In genomic region chr12:54695511-54696241, GRCm38 (mm10) we compare ENCODE assay signal across 1 mouse cellular context.
A peak's percentile ranks its signal among the peaks of the same experiment; 100 is the strongest.
TF ChIP-seq lines count a peak whose summit lies in the region.

Eapp (minus strand) TSS chr12:54695897.

TF ChIP-seq in CH12.LX, 34 proteins besides CTCF, POLR2A, EP300 and RAD21 (continued from another document):
- peak; percentile 93; the same call in 1 of the 2 replicates for TF ChIP-seq KAT2A (IDR thresholded peaks at IDR 0.05; ENCODE audit: insufficient replicate concordance, low read length)
- peak; percentile 75 for TF ChIP-seq MXI1 (IDR thresholded peaks at IDR 0.05; ENCODE audit: low read depth, low read length)
- no peak for TF ChIP-seq PAX5 (IDR thresholded peaks at IDR 0.05; ENCODE audit: low read length)
- TF ChIP-seq POLR2AphosphoS2 (IDR thresholded peaks at IDR 0.05; ENCODE audit: low read depth, low read length), result no peak
- TF ChIP-seq ZNF384 (IDR thresholded peaks at IDR 0.05; ENCODE audit: low read depth, low read length), result no peak
- no peak; the same call in 1 of the 2 replicates for TF ChIP-seq BHLHE40 (IDR thresholded peaks at IDR 0.05; ENCODE audit: low read depth, low read length)
- no peak for TF ChIP-seq MAZ (IDR thresholded peaks at IDR 0.05; ENCODE audit: low read depth, low read length)
- no peak for TF ChIP-seq CHD2 (IDR thresholded peaks at IDR 0.05; ENCODE audit: low read length)
- TF ChIP-seq MAX (IDR thresholded peaks at IDR 0.05; ENCODE audit: low read length), result no peak
- no peak for TF ChIP-seq ZC3H11A (IDR thresholded peaks at IDR 0.05; ENCODE audit: low read depth, low read length)
- TF ChIP-seq SIN3A (IDR thresholded peaks at IDR 0.05; ENCODE audit: low read length), result peak; percentile 89
- no peak for TF ChIP-seq MYC (IDR thresholded peaks at IDR 0.05; ENCODE audit: low read depth, low read length)
- TF ChIP-seq ZKSCAN1 (IDR thresholded peaks at IDR 0.05; ENCODE audit: borderline replicate concordance, low read depth, low read length), result no peak
- peak; percentile 95 for TF ChIP-seq NRF1 (IDR thresholded peaks at IDR 0.05; ENCODE audit: low read depth, low read length)
- TF ChIP-seq JUN (IDR thresholded peaks at IDR 0.05; ENCODE audit: insufficient read depth, low read depth, low read length), result no peak
- no peak for TF ChIP-seq SMC3 (IDR thresholded peaks at IDR 0.05; ENCODE audit: low read depth, low read length)
- no peak for TF ChIP-seq USF1 (IDR thresholded peaks at IDR 0.05; ENCODE audit: low read depth, low read length)
- peak; percentile 61 for TF ChIP-seq MEF2A (IDR thresholded peaks at IDR 0.05; ENCODE audit: borderline replicate concordance, low read depth, low read length)
- peak; percentile 94 for TF ChIP-seq HCFC1 (IDR thresholded peaks at IDR 0.05; ENCODE audit: low read depth, low read length)
- TF ChIP-seq MAFK (IDR thresholded peaks at IDR 0.05; ENCODE audit: insufficient replicate concordance, low read length), result no peak
- peak; percentile 61 for TF ChIP-seq ZMIZ1 (IDR thresholded peaks at IDR 0.05; ENCODE audit: low read depth, low read length)
- peak; percentile 93; the same call in 1 of the 2 replicates for TF ChIP-seq CHD1 (IDR thresholded peaks at IDR 0.05; ENCODE audit: low read depth, low read length)
- peak; percentile 75 for TF ChIP-seq TCF12 (IDR thresholded peaks at IDR 0.05; ENCODE audit: low read depth, low read length)
- TF ChIP-seq RCOR1 (conservative IDR thresholded peaks at IDR 0.05; ENCODE audit: low read depth, low read length), result no peak
- TF ChIP-seq NELFE (IDR thresholded peaks at IDR 0.05; ENCODE audit: low read depth, low read length), result peak; percentile 77
TF ChIP-seq in CH12.LX: peak in this region for 16.
